Mouse (Mus musculus) ovary, adult 18-20 months (tissue): ENCODE data around the gene Slfn1.
"Not testable (repeated sequence)": the region's sequence is repeated elsewhere in the genome, so short reads cannot be mapped to it uniquely, and the experiment has no call there.

ENCODE experiments used
- DNase-seq: peaks from one replicate; pipeline ENCODE4 v3.0.0; 2022; ENCODE audit warnings: low spot score, mixed read lengths

Gene Slfn1

GRCm38 (mm10) chr11:83116597-83117227 is at the start of gene Slfn1:
Gene Slfn1 (plus strand): TSS chr11:83116849.
- no peak for DNase-seq

- no peak for DNase-seq
Observed at GRCm38 (mm10) chr11:83067982-83068694, 48.5 kb upstream of the Slfn1 start.

GRCm38 (mm10) chr11:83070321-83070970 is 46.2 kb upstream of the Slfn1 start:
- no peak for DNase-seq

GRCm38 (mm10) chr11:83077714-83078422 is 38.8 kb upstream of the Slfn1 start:
- DNase-seq = peak; percentile 24

GRCm38 (mm10) chr11:83078423-83079140 is 38.1 kb upstream of the Slfn1 start:
- no peak for DNase-seq

- no peak for DNase-seq
Observed at GRCm38 (mm10) chr11:83079487-83080199, 37.0 kb upstream of the Slfn1 start.

GRCm38 (mm10) chr11:83082741-83083473 is 33.7 kb upstream of the Slfn1 start:
- DNase-seq = no peak

- DNase-seq = no peak
Observed at GRCm38 (mm10) chr11:83084161-83084560, 32.5 kb upstream of the Slfn1 start.

- no peak for DNase-seq
Observed at GRCm38 (mm10) chr11:83084761-83085160, 31.9 kb upstream of the Slfn1 start.

- no peak for DNase-seq
Observed at GRCm38 (mm10) chr11:83115138-83115537, 1.5 kb upstream of the Slfn1 start.

GRCm38 (mm10) chr11:83118056-83118455 is 1.4 kb downstream of the Slfn1 start:
- no peak for DNase-seq

GRCm38 (mm10) chr11:83121131-83121685 is 4.6 kb downstream of the Slfn1 start:
- peak; percentile 58 for DNase-seq

GRCm38 (mm10) chr11:83123198-83123597 is 6.5 kb downstream of the Slfn1 start:
- peak; percentile 16 for DNase-seq

- no peak for DNase-seq
Observed at GRCm38 (mm10) chr11:83124906-83125305, 8.3 kb downstream of the Slfn1 start.

- not testable (repeated sequence) for DNase-seq
Observed at GRCm38 (mm10) chr11:83125633-83126032, 9.0 kb downstream of the Slfn1 start.

- DNase-seq = not testable (repeated sequence)
Observed at GRCm38 (mm10) chr11:83137253-83137652, 20.6 kb downstream of the Slfn1 start.

GRCm38 (mm10) chr11:83148939-83149338 is 32.3 kb downstream of the Slfn1 start:
- not testable (repeated sequence) for DNase-seq
